Mouse (Mus musculus): ENCODE results near the gene Birc6.

- TF ChIP-seq GATA1 (IDR thresholded peaks at IDR 0.05; ENCODE audit: low read length) (no peak), TAL1 (IDR thresholded peaks at IDR 0.05; ENCODE audit: low read length) (no peak)
Observed at GRCm38 (mm10) chr17:74537526-74537925, 9.4 kb downstream of the Birc6 start.
